Mouse (Mus musculus): ENCODE data around the gene Bcap31.

Gene Bcap31

GRCm38 (mm10) chrX:73684156-73684555, 31.8 kb downstream of the Bcap31 start:
- DNase-seq (ENCODE audit: low spot score in 2 of 2) = no peak

GRCm38 (mm10) chrX:73676668-73677067, 39.3 kb downstream of the Bcap31 start:
- DNase-seq (ENCODE audit: low spot score in 2 of 2) = no peak

DNA sequence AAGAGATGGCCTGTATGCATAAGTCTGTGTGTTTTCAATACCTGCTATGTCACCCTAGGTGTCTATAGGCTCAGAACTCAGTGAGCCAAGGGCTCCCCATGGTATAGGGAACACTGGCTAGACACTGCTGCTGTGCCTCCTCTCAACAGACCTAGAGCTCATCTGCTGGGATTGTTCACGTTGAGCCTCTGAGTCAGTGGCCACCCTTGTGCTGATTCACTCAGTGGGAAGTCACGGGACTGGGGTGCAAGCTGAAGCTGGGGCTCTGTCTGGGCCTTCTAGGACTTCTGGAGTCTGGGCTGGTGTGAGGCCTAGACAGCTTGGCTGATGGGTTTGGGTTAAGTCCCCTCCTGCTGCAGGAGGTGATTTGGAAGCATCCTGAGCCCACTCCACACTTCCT, 40.7 kb downstream of the Bcap31 start:
- no peak for DNase-seq (ENCODE audit: low spot score in 2 of 2)

DNA sequence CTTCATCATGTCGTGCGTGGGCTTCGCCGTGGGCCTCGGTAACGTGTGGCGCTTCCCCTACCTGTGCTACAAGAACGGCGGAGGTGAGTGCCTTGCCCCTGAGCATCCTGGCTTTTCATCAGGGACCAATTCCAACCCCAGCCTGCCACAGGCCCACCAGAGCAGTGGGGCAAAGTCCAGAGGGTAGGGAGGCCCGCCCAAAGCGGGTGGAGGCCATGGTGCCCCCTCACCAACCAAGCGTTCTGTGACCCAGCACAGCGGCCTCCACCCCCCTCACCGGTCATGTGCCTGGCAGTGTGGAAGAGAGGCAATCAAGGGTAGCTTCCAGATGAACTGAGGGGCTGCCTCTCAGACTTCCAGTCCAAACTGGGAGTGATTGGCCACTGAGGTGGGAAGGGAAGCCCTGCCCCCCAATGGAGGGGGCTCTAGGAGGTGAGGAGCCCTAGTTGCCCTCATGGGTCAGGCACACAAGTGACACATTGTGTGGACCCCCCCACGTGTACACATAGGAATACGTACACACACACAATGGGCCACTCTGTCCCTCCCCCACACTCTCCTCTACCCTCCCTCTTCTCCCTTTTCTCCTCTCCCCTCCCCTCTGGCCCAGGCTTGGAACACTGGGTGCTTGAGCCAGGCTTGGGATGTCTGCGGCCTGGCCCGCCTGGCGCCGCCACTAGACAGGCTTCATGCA, 41.9 kb downstream of the Bcap31 start:
- no peak for DNase-seq (ENCODE audit: low spot score in 2 of 2)

- no peak for DNase-seq (ENCODE audit: low spot score in 2 of 2)
These were observed 42.4 kb downstream of the Bcap31 start for GRCm38 (mm10) chrX:73673619-73673967.

DNA sequence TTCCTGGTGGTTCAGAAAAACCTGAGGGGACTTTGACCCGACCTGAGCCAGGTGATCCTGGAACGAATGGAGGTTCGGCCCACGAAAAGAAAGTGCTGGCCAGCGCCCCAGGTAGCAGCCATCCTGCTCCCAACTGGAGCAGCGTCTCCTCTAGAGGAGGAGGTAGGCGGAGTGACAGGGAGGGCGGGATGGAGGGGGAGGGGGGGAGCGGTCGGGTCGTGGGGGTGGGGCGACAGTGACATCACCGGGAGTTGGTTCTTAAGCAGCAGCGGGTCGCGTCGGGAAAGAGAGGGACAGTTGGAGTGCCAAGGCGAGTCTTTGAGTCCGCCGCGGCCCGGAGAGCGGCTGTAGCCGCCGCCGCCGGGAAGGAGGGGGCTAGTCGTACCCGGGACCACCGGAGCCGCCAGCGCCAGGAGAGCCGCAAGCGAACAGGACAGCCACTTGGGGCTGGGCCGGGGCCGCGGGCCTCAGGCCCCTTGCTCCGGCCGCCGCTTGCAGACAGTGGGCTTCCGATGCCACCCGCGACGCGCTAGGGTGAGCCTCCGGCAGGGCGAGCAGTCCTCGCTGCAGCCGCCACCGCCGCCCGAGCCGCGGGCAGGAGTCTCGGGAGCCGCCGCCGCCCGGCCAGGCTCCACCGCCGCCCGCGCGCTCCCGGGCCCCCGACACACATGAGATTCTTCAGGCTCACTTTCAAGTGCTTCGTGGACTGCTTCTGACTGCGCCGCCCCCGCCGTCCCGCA, 42.9 kb downstream of the Bcap31 start, which contains the start of gene Slc6a8:
Gene Slc6a8 (plus strand): TSS at position 272 of the 740 bp plus-strand sequence.
- peak; percentile 32 to 62 for DNase-seq (ENCODE audit: low spot score in 2 of 2)

DNA sequence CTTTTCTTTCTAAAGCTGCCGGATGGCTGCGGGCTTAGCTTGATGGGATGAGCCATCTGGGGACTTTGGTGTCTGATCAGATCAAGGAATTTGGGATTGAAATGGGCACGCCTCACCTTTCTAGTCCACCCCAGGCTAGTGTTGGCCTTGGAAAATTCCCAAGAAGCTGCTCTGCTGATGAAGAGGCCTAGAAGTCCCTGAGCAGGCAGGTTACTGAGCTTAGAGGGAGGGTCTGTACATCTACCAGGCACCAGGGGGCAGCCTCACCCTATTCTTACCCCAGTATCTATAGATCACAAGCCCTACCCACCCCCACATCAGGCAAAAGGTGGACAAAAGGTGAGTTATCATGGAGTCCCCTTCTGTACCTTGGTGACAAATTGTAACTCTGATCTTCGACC, 43.9 kb downstream of the Bcap31 start:
- peak; percentile 24 to 47 for DNase-seq (ENCODE audit: low spot score in 2 of 2)

DNA sequence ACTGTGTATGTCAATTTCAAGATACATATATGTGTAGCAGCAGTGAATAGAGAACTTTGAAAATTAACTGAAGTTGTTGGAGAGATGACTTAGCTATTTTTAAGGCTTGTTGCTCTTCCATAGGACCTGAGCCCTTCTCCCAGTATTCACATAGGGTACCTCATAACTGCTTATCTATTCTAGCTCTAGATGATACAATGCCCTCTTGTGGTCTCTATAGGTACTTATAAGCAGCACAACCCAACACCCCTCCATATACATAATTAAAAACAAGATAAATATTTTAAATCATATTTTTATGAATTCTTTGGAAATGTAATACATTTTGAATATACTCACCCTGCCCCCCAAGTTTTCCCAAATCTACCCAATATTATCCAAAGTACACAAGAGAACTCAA, 52.8 kb downstream of the Bcap31 start:
- no peak for DNase-seq (ENCODE audit: low spot score in 2 of 2)

DNA sequence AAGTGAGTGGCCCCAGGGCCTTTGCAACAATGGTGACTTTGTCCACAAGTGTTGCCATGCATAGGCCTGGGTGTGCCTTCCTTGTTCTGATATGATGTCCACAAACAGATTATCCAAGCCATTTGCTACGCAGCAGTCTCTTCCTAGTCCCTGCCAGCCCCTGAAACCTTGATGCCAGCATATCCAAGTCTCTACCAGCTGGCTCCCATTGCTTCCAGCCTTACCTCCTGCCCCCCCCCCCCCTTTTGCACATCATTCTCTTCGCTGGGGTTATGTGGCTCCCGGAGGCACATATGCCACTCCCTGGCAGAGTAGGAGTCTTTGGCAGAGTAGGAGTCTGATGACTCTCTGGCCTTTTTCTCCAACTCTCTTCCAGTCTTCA, 55.7 kb downstream of the Bcap31 start:
- no peak for DNase-seq (ENCODE audit: low spot score in 2 of 2)

DNA sequence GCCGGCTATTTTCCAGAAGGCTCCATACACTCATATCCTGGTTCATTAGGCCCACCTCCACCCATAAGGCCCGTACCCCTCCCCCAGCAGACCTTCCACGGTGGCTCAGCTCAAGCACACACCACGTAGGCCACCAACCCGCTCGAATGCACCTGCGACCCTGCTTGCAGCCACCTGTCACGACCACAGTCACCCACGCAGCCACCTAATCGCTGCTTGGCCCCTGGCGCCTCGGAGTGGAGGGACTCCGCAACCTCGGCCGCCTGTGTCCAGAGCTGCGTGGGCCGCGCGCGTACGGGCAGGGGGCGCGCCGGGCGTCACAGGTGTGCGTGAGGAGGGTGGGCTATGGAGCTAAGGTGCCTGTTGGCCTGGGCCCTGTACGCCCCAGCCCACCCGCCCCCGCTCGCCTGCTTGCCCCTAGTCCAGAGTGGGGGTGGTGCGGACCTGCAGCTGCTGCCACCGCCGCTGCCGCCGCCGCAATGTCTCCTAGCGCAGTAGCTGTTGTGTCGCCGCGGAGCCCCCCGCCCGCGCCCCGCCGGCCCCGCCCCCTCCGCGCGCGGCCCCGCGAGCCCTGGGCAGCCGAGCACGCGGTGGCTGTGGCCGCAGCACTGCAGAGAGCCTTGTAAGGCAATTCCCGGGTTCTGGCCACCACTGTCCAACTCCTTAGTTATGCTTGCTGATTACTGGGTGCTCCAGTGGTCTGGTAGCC, 56.2 kb downstream of the Bcap31 start, which contains the start of gene Pnck:
Gene Pnck (minus strand): TSS at position 543 of the 709 bp plus-strand sequence.
- DNase-seq (ENCODE audit: low spot score in 2 of 2) = peak in 1 of 2 experiments; percentile 39

DNA sequence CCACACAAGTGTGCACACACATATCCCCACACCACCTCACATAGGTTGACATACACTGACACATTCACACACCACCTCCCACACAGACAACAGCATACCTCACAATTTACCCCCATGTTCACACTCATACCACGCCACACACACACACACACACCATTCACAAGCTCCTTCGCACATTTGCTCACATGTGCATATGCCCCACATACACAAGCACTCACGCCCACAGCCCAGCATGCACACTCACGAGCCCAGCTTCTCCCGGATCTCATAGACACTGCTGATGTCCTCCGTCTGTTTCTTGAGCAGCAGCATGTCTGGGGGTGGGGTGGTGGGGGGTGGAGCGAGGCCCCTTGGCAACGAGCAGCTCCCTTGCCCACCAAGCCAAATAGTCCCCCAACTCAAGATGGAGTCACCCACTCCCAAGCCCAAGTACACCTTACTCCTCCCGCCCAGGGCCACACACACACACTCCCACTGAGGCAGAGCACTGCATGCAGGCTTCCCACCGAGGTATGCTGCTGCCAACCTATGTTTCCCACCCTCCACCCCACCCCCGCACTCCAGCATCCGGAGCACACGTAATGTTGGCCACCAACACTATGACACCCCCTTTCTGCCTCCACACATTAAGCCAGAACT, 56.9 kb downstream of the Bcap31 start:
- DNase-seq (ENCODE audit: low spot score in 2 of 2) = no peak

- DNase-seq (ENCODE audit: low spot score in 2 of 2) = no peak
These were observed 57.6 kb downstream of the Bcap31 start for GRCm38 (mm10) chrX:73658391-73658790.

- DNase-seq (ENCODE audit: low spot score in 2 of 2) = no peak
These were observed 60.4 kb downstream of the Bcap31 start for GRCm38 (mm10) chrX:73655529-73655928.

DNA sequence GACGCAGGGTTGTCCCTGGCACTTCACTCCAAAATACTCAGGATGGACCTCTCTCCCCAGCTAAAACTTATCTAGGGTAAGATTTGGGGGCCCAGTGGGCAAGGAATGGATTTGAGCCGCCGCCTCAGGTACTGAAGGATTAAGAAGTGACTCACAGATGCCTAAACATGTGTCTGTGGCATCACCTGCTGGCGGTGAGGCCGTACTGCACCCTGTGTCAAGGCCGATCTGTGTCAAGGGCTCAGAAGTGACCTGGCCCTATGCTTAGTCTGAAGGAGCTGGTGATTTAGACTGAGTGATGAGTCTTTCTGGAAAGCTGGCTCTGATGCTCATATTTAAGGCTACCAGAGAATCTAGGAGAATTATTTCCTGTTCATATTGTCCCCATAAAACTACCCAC, 61.8 kb downstream of the Bcap31 start:
- DNase-seq (ENCODE audit: low spot score in 2 of 2) = peak; percentile 47 to 57

- no peak for DNase-seq (ENCODE audit: low spot score in 2 of 2)
These were observed 62.6 kb downstream of the Bcap31 start for GRCm38 (mm10) chrX:73653392-73653791.

DNA sequence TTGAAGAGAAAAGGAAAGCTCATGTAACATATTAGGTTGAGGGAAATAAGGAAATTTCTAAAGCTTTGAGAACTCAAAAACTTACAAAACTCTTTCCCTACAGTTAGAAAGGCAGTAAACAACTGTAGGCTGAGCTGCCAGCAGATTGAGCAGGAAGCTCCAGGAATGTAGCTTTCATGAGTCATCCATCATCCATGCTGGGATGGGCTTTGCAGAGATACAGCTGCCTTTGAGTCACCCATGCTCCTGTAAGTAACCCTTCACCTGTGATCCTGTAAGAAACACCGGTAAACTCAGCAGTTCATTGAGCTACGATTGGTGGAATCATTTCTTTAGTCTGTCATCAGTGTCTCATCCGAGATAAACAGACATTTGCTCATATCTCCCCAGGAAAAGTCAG, 65.1 kb downstream of the Bcap31 start:
- DNase-seq (ENCODE audit: low spot score in 2 of 2) = no peak

DNA sequence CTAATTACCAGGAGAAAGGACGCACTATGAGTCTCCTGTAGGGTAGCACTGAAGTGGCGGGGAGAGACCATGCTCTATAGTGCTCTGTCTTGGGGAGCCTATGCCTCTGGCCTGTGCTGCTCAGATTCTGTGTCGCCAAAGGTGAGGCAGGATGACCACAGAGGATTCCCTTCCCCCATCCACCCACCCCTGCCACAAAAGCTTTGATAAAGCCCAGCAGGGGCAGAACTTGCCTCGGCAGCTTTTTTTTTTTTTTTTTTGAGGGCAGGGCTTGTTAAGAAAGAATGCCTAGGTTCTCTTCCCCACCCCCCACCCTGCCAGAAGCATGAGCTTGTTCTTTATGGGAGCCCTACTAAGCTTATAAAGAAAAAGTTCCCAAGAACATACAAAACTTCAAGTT, 70.9 kb downstream of the Bcap31 start:
- no peak for DNase-seq (ENCODE audit: low spot score in 2 of 2)

DNA sequence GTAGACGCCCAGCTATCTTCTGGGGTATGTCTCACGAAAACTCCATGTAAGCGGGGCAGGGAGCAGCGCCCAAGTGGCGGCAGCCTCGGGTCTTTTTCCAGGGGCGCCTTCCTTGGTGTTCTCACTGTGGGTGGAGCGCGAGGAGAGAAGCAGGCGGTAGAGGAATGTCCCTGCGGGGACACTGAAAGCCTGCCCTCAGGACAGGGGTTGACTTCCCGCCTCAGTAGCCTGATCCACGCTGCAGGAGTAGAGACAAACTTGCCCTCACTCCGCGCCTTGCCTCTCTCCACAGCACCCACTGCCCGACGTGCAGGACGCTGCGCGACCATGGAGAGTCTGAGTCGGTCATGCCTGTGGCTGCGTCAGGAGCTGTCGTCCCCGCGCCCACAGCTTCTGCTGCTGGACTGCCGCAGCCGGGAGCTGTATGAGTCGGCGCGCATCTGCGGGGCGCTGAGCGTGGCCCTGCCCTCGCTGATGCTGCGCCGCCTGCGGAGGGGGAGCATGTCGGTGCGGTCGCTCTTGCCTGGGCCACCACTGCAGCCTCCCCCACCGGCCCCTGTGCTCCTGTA, 76.0 kb downstream of the Bcap31 start:
- no peak for DNase-seq (ENCODE audit: low spot score in 2 of 2)

- no peak for DNase-seq (ENCODE audit: low spot score in 2 of 2)
These were observed 76.7 kb downstream of the Bcap31 start, which contains the start of gene Dusp9 for GRCm38 (mm10) chrX:73639255-73639675. Dusp9 (plus strand) TSS chrX:73639419.

GRCm38 (mm10) chrX:73637415-73637814, 78.6 kb downstream of the Bcap31 start:
- DNase-seq (ENCODE audit: low spot score in 2 of 2) = no peak
